Mouse (Mus musculus) stomach, embryonic 14.5 days (tissue): ENCODE data around the gene Man1b1. TPM values are rescaled to one million over a fixed set of nuclear protein-coding genes. Genes with fewer than 3 reads are reported as not detected.

Source experiments
- ATAC-seq: fragments of 200-750 bp; cut with Nextera tagmentation; 2 replicates; pipeline ENCODE4 v1.8.0; 2017; ENCODE audit warnings: low read depth, moderate TSS enrichment; ENCODE audit not compliant: insufficient number of reproducible peaks, insufficient read depth, low FRiP score
- H3K27ac ChIP-seq: fragments of 300-500 bp; sonication (generic); 2 replicates; pipeline ENCODE4 v1.5.1; 2014; ENCODE audit warnings: mild to moderate bottlenecking, low read length, moderate library complexity, mixed read lengths
- H3K27me3 ChIP-seq: fragments of 300-500 bp; sonication (generic); 2 replicates; pipeline ENCODE4 v1.6.1; 2014; ENCODE audit warnings: low read length, control low read depth, mixed read lengths; ENCODE audit not compliant: control insufficient read depth, insufficient read depth
- H3K36me3 ChIP-seq: fragments of 300-500 bp; sonication (generic); 2 replicates; pipeline ENCODE4 v1.6.1; 2014; ENCODE audit warnings: mild to moderate bottlenecking, control low read depth, low read length, moderate library complexity, mixed read lengths; ENCODE audit not compliant: control insufficient read depth, insufficient read depth
- H3K4me1 ChIP-seq: fragments of 300-500 bp; sonication (generic); 2 replicates; pipeline ENCODE4 v1.6.1; 2014; ENCODE audit warnings: low read length, control low read depth, mixed read lengths; ENCODE audit not compliant: control insufficient read depth, insufficient read depth
- H3K4me2 ChIP-seq: fragments of 300-500 bp; sonication (generic); replicated peaks from 2 replicates; pipeline ENCODE4 v1.6.1; 2014; ENCODE audit warnings: low read depth, low read length, control low read depth
- H3K4me3 ChIP-seq: fragments of 300-500 bp; sonication (generic); 2 replicates; pipeline ENCODE4 v1.5.1; 2014; ENCODE audit warnings: low read depth, low read length, control low read depth
- H3K9ac ChIP-seq: fragments of 300-500 bp; sonication (generic); replicated peaks from 2 replicates; pipeline ENCODE4 v1.6.1; 2014; ENCODE audit warnings: low read depth, mild to moderate bottlenecking, control low read depth, low read length, moderate library complexity, mixed read lengths
- H3K9me3 ChIP-seq: fragments of 300-500 bp; sonication (generic); 2 replicates; pipeline ENCODE4 v1.6.1; 2016; ENCODE audit warnings: low read depth, low read length, control low read depth; ENCODE audit not compliant: control insufficient read depth
- WGBS: fragments of 180-500 bp; shearing (Covaris S2); extraction: QIAGEN DNeasy Blood & Tissue Kit; methylation state at CpG from one replicate; pipeline ENCODE4 v1.1.7; 2014; 5-methylcytosine and 5-hydroxymethylcytosine counted together
- polyA plus RNA-seq: library from polyadenylated mRNA; unstranded; fragments of >200 nt; fragmentation: Nextera tagmentation; extraction: Ambion mirVana; gene quantifications from 2 replicates; pipeline ENCODE4 v1.2.1, GENCODE M21; 2014

Man1b1 gene
- polyA plus RNA-seq, 1 experiment from 2014 or later, result 111 TPM

GRCm38 (mm10) chr2:25290101-25290815, 41.9 kb upstream of the Man1b1 start:
- H3K4me3 ChIP-seq, result peak overlapping the region; percentile 5

GRCm38 (mm10) chr2:25290816-25291130, 41.4 kb upstream of the Man1b1 start:
- Histone ChIP-seq H3K9ac (no peak overlapping the region), H3K9me3 (no peaks in the 10 kb centered on the region), H3K36me3 (peaks cover 1% of the 10 kb centered on the region; the same call in 1 of the 2 replicates), H3K27ac (no peak overlapping the region), H3K4me2 (peak overlapping the region; percentile 26), H3K4me1 (peaks cover 15% of the 10 kb centered on the region), H3K27me3 (peaks cover 44% of the 10 kb centered on the region), H3K4me3 (peak overlapping the region; percentile 5)
- WGBS, result 1% methylated on average over 18 of the region's 18 CpGs
- ATAC-seq, result no peak

More at GRCm38 (mm10) chr2:25290101-25290815, 41.9 kb upstream of the Man1b1 start:
- Histone ChIP-seq H3K9ac (no peak overlapping the region), H3K27ac (no peak overlapping the region), H3K4me2 (peak overlapping the region; percentile 26), H3K36me3 (peaks cover 6% of the 10 kb centered on the region), H3K9me3 (no peaks in the 10 kb centered on the region), H3K27me3 (peaks cover 44% of the 10 kb centered on the region), H3K4me1 (peaks cover 18% of the 10 kb centered on the region)
- WGBS, result 1% methylated on average over 54 of the region's 54 CpGs
- no peak for ATAC-seq

- Histone ChIP-seq H3K36me3 (no peaks in the 10 kb centered on the region), H3K27me3 (peaks cover 44% of the 10 kb centered on the region), H3K9me3 (no peaks in the 10 kb centered on the region), H3K4me2 (peak overlapping the region; percentile 46), H3K9ac (0 out of 2 replicates have a peak overlapping the region, but pooled peaks have one; percentile 10), H3K27ac (no peak overlapping the region), H3K4me3 (peak overlapping the region; percentile 28; the same call in 1 of the 2 replicates), H3K4me1 (peaks cover 10% of the 10 kb centered on the region)
- ATAC-seq, result no peak
- 8% methylated on average over 32 of the region's 32 CpGs for WGBS
These were observed 40.7 kb upstream of the Man1b1 start for GRCm38 (mm10) chr2:25291184-25292053.

- H3K4me2 ChIP-seq, result peak overlapping the region; percentile 46
- ATAC-seq, result 0 out of 2 replicates have a peak, but pooled peaks have one; percentile 14
- 4% methylated on average over 31 of the region's 43 CpGs for WGBS
- peaks cover 7% of the 10 kb centered on the region for H3K4me1 ChIP-seq
- no peaks in the 10 kb centered on the region for H3K9me3 ChIP-seq
- H3K9ac ChIP-seq, result 0 out of 2 replicates have a peak overlapping the region, but pooled peaks have one; percentile 10
- no peak overlapping the region for H3K27ac ChIP-seq
- peaks cover 44% of the 10 kb centered on the region for H3K27me3 ChIP-seq
- peak overlapping the region; percentile 28 for H3K4me3 ChIP-seq
- no peaks in the 10 kb centered on the region for H3K36me3 ChIP-seq
These were observed 40.0 kb upstream of the Man1b1 start for GRCm38 (mm10) chr2:25292054-25292544.

- 0% methylated on average over 1 of the region's 1 CpGs for WGBS
- peaks cover 44% of the 10 kb centered on the region for H3K27me3 ChIP-seq
- no peak overlapping the region for H3K4me3 ChIP-seq
- no peaks in the 10 kb centered on the region for H3K9me3 ChIP-seq
- ATAC-seq, result no peak
- H3K4me2 ChIP-seq, result no peak overlapping the region
- H3K4me1 ChIP-seq, result peaks cover 7% of the 10 kb centered on the region
- no peaks in the 10 kb centered on the region for H3K36me3 ChIP-seq
- H3K9ac ChIP-seq, result no peak overlapping the region
- H3K27ac ChIP-seq, result no peak overlapping the region
These were observed 39.3 kb upstream of the Man1b1 start for GRCm38 (mm10) chr2:25292856-25293255.

- 75% methylated on average over 9 of the region's 9 CpGs for WGBS
- H3K27ac ChIP-seq, result no peak overlapping the region
- no peaks in the 10 kb centered on the region for H3K36me3 ChIP-seq
- H3K4me1 ChIP-seq, result peaks cover 7% of the 10 kb centered on the region
- no peak overlapping the region for H3K9ac ChIP-seq
- no peak for ATAC-seq
- H3K27me3 ChIP-seq, result peaks cover 42% of the 10 kb centered on the region
- no peaks in the 10 kb centered on the region for H3K9me3 ChIP-seq
- H3K4me2 ChIP-seq, result no peak overlapping the region
- no peak overlapping the region for H3K4me3 ChIP-seq
These were observed 38.4 kb upstream of the Man1b1 start for GRCm38 (mm10) chr2:25293706-25294105.

GRCm38 (mm10) chr2:25297093-25297492, 35.0 kb upstream of the Man1b1 start:
- H3K27me3 ChIP-seq, result peaks cover 8% of the 10 kb centered on the region; the same call in 1 of the 2 replicates
- H3K36me3 ChIP-seq, result no peaks in the 10 kb centered on the region
- no peak overlapping the region for H3K4me2 ChIP-seq
- no peaks in the 10 kb centered on the region for H3K9me3 ChIP-seq
- WGBS, result 77% methylated on average over 8 of the region's 8 CpGs
- no peak overlapping the region for H3K27ac ChIP-seq
- no peak overlapping the region for H3K9ac ChIP-seq
- no peak overlapping the region for H3K4me3 ChIP-seq
- ATAC-seq, result no peak
- H3K4me1 ChIP-seq, result peaks cover 5% of the 10 kb centered on the region

GRCm38 (mm10) chr2:25298046-25298445, 34.1 kb upstream of the Man1b1 start:
- no peak for ATAC-seq
- no peak overlapping the region for H3K27ac ChIP-seq
- no peaks in the 10 kb centered on the region for H3K36me3 ChIP-seq
- no peak overlapping the region for H3K4me2 ChIP-seq
- H3K27me3 ChIP-seq, result no peaks in the 10 kb centered on the region
- no peak overlapping the region for H3K9ac ChIP-seq
- H3K4me3 ChIP-seq, result no peak overlapping the region
- 75% methylated on average over 10 of the region's 10 CpGs for WGBS
- no peaks in the 10 kb centered on the region for H3K9me3 ChIP-seq
- no peaks in the 10 kb centered on the region for H3K4me1 ChIP-seq
